Mouse (Mus musculus) kidney, adult 2 months (tissue): ENCODE data around the gene Nploc4.

Source experiments
- CTCF ChIP-seq: fragments of 200-500 bp; conservative IDR thresholded peaks from 2 replicates; pipeline ENCODE4 v1.5.1; 2011; ENCODE audit warnings: low read depth, mild to moderate bottlenecking, control low read depth, low read length, moderate library complexity, mixed read lengths; ENCODE audit not compliant: insufficient read depth, insufficient read length
- POLR2A ChIP-seq: fragments of 200-500 bp; IDR thresholded peaks from one replicate; pipeline ENCODE4 v1.6.1; 2011; ENCODE audit warnings: low read depth, low read length, control low read depth

GRCm38 (mm10) chr11:120453306-120453705 is 15.8 kb upstream of the Nploc4 start, which contains the start of gene Pde6g:
- TF ChIP-seq CTCF = no peak
- no peak for TF ChIP-seq POLR2A
